Mouse (Mus musculus): ENCODE results near the gene Cnnm2. TPM values are rescaled to one million over a fixed set of nuclear protein-coding genes. Genes with fewer than 3 reads are reported as not detected.
A peak's percentile ranks its signal among the peaks of the same experiment; 100 is the strongest.

The Cnnm2 gene
- polyA plus RNA-seq, 1 experiment = not detected

DNA sequence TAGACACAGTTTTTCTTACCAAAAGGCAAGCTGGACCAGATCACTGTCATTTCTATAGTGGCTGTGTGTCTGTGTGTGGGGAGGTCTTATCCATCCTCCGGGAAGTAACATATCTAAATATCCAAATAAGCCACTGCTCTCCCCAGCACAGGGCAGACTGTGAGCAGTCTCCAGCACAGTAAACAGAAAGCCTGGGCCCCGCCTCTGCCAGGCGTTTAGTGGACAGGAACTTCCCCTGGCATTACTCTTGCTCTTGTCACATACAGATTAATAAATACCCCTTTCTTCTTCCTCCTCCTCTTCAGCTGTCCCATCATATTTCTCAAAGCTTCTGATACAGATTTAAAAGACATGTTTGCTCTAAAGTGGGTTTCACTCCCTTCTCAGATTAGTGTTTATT is 101.2 kb downstream of the Cnnm2 start:
- H3K4me3 ChIP-seq (ENCODE audit: insufficient read depth, low read depth, low read length) = no peak overlapping the region
- no peak for TF ChIP-seq POLR2A (IDR thresholded peaks at IDR 0.05; ENCODE audit: insufficient read depth, low read depth, low read length)
- 59% methylated on average over 3 of the region's 3 CpGs for WGBS
- H3K27ac ChIP-seq (ENCODE audit: insufficient read depth, low read depth, low read length) = no peak overlapping the region
- H3K4me1 ChIP-seq (ENCODE audit: control insufficient read depth, insufficient read depth, low read length) = peaks cover 20% of the 10 kb centered on the region

DNA sequence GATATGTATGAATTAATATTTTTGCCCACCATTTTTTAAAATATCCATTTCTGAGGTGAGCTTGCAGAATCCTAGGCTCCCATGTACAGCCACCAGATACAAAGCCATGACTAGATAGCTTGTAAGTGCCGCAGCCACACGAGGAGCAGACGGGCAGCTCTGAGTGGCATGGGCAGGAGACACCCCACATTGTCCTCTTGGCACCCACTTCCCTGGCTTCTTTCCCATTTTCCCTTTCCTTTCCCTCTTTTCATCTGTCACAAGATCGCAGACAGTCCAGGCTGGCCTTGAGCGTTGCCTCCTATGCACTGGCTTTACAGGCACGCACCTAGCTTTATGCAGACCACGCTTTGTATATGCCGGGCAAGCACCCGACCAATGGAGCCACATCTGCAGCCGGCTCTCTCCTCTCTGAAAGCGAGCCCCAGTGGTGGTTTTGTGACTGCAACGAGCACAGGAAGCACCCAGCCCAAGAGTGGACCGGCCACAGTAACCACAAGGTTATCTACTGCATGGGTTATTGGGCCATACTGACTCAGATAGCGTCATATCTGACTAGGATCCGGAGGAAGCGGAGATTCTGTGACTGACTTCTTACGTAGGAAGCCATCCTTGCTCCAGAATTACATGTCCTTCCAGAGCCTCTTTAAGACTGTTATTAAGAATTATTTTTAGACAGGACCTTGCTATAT is 102.0 kb downstream of the Cnnm2 start:
- TF ChIP-seq CTCF (IDR thresholded peaks at IDR 0.05; ENCODE audit: insufficient read depth, low read depth, low read length) (no peak), POLR2A (IDR thresholded peaks at IDR 0.05; ENCODE audit: insufficient read depth, low read depth, low read length) (no peak)
- Histone ChIP-seq H3K4me3 (ENCODE audit: insufficient read depth, low read depth, low read length) (no peak overlapping the region), H3K27ac (ENCODE audit: insufficient read depth, low read depth, low read length) (peak overlapping the region; percentile 10; the same call in 1 of the 2 replicates), H3K4me1 (ENCODE audit: control insufficient read depth, insufficient read depth, low read length) (peaks cover 18% of the 10 kb centered on the region)
- 65% methylated on average over 17 of the region's 17 CpGs for WGBS

DNA sequence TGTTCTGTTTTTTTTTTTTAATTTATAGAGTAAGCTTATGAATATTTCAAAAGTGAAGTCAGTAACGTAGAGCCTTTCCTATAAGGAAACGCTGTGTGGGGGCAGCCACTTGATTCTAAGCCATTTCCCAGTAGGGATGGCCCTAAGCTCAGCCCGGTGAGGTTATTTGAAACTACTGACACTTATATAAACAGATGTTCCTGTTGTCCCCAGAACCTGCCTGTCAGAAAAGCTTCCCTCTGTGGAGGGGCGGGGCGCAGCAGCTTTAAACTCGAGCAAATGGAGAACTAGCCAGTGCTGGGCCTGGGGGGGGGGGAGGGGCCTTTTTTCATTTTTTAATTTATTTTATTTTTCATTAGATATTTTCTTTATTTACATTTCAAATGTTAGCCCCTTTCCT is 102.7 kb downstream of the Cnnm2 start:
- 64% methylated on average over 6 of the region's 6 CpGs for WGBS
- TF ChIP-seq POLR2A (IDR thresholded peaks at IDR 0.05; ENCODE audit: insufficient read depth, low read depth, low read length) (no peak), CTCF (IDR thresholded peaks at IDR 0.05; ENCODE audit: insufficient read depth, low read depth, low read length) (no peak)

DNA sequence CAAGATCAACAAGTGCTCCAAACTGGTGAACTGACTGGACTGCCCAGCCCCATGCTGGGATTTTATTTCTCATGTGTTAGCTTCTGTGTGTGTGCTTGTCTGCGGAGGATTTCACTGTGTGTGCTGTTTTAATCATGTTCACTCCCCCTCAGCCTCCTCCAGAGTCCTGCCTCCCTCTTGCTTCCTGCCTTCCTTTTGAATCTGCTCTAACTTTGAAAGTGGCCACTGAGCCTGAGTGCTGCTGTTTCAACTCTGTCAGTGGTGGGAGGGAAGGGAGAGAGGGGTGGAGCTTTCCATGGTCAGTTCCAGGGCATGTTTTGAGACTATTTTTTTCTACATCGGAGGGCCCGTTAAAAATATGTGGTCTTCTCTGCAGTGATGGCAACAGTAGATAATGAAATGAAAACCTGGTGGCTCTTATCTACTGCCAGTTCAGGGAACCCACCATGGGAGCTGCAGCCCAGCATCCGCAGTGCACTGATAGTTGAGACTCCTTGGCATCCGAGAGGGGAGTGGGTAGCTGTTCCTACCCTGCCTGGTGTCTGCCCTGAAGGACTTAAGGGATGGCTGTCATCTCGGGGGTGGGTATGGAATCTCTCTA is 103.4 kb downstream of the Cnnm2 start:
- peaks cover 17% of the 10 kb centered on the region for H3K4me1 ChIP-seq (ENCODE audit: control insufficient read depth, insufficient read depth, low read length)
- H3K27ac ChIP-seq (ENCODE audit: insufficient read depth, low read depth, low read length) = no peak overlapping the region
- no peak overlapping the region for H3K4me3 ChIP-seq (ENCODE audit: insufficient read depth, low read depth, low read length)
- TF ChIP-seq POLR2A (IDR thresholded peaks at IDR 0.05; ENCODE audit: insufficient read depth, low read depth, low read length) (no peak), CTCF (IDR thresholded peaks at IDR 0.05; ENCODE audit: insufficient read depth, low read depth, low read length) (no peak)
- 74% methylated on average over 6 of the region's 6 CpGs for WGBS

More for the DNA sequence above, 102.7 kb downstream of the Cnnm2 start:
- no peak overlapping the region for H3K4me3 ChIP-seq (ENCODE audit: insufficient read depth, low read depth, low read length)
- H3K27ac ChIP-seq (ENCODE audit: insufficient read depth, low read depth, low read length) = no peak overlapping the region
- peaks cover 17% of the 10 kb centered on the region for H3K4me1 ChIP-seq (ENCODE audit: control insufficient read depth, insufficient read depth, low read length)

DNA sequence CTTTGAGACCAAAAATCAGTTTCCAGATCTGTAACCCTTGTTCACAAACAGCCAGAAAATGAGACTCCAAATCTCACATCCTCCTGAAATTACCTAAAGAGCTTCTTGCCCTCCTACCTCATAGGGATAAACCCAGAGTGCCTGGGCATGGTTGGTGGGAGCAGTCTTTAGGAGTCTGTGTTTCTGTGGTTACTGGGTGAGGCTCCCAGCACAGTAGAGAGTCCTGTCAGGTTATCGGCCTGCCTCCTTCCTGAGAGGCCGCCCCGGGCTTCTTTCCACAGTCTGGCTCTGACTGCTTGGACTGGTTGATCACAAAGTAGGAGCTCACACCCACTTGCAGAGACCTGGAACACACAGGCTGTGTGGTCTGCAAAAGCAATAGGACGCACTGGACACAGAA is 104.0 kb downstream of the Cnnm2 start:
- no peak overlapping the region for H3K4me3 ChIP-seq (ENCODE audit: insufficient read depth, low read depth, low read length)
- no peak overlapping the region for H3K27ac ChIP-seq (ENCODE audit: insufficient read depth, low read depth, low read length)
- peaks cover 17% of the 10 kb centered on the region for H3K4me1 ChIP-seq (ENCODE audit: control insufficient read depth, insufficient read depth, low read length)
- WGBS = 70% methylated on average over 4 of the region's 4 CpGs
- no peak for TF ChIP-seq CTCF (IDR thresholded peaks at IDR 0.05; ENCODE audit: insufficient read depth, low read depth, low read length)
- TF ChIP-seq POLR2A (IDR thresholded peaks at IDR 0.05; ENCODE audit: insufficient read depth, low read depth, low read length) = no peak

DNA sequence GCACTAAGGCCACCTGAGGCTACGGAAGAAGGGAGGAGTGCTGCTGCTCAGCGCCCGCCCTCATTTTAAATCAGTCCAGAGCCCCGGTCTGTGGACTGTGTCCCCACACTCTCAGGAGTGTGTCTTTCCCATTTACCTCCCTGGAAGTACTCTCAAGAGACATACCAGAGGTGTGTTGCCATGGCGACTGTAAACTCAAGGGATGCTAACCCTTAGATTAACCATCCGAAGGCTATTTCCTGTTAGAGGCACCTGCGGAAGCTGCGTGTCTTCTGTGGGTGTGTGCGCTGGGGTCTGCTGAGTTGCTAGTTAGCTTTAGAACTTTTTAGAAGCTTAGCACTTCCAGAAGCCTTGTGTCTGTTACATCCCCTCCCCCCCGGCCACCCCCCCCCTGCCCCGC is 107.7 kb downstream of the Cnnm2 start:
- Histone ChIP-seq H3K4me1 (ENCODE audit: control insufficient read depth, insufficient read depth, low read length) (peaks cover 19% of the 10 kb centered on the region), H3K4me3 (ENCODE audit: insufficient read depth, low read depth, low read length) (no peak overlapping the region), H3K27ac (ENCODE audit: insufficient read depth, low read depth, low read length) (no peak overlapping the region)
- 68% methylated on average over 11 of the region's 11 CpGs for WGBS
- TF ChIP-seq POLR2A (IDR thresholded peaks at IDR 0.05; ENCODE audit: insufficient read depth, low read depth, low read length) (no peak), CTCF (IDR thresholded peaks at IDR 0.05; ENCODE audit: insufficient read depth, low read depth, low read length) (no peak)

DNA sequence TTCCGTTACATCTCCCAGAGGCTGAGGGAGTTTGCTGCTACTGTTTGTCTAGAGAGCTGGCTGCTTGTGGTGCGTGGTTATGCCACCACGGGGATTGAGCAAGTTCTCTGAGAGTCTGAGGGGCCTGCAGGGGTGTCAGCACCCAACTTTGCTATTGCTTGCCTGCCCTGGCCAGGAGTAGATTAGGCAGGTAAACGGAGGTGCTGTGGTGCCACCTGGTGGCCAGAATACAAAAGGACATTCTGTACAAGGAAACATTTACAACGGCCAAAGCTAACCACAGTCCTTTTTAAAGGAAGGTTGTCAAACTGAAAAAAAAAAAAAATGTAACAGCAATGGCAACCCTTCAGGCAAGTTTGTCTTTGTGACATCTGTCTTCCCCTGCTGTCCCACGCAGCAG is 108.1 kb downstream of the Cnnm2 start:
- Histone ChIP-seq H3K4me3 (ENCODE audit: insufficient read depth, low read depth, low read length) (no peak overlapping the region), H3K27ac (ENCODE audit: insufficient read depth, low read depth, low read length) (no peak overlapping the region), H3K4me1 (ENCODE audit: control insufficient read depth, insufficient read depth, low read length) (peaks cover 19% of the 10 kb centered on the region)
- 9% methylated on average over 6 of the region's 6 CpGs for WGBS
- TF ChIP-seq POLR2A (IDR thresholded peaks at IDR 0.05; ENCODE audit: insufficient read depth, low read depth, low read length) (no peak), CTCF (IDR thresholded peaks at IDR 0.05; ENCODE audit: insufficient read depth, low read depth, low read length) (peak; percentile 52; the same call in 1 of the 2 replicates)

DNA sequence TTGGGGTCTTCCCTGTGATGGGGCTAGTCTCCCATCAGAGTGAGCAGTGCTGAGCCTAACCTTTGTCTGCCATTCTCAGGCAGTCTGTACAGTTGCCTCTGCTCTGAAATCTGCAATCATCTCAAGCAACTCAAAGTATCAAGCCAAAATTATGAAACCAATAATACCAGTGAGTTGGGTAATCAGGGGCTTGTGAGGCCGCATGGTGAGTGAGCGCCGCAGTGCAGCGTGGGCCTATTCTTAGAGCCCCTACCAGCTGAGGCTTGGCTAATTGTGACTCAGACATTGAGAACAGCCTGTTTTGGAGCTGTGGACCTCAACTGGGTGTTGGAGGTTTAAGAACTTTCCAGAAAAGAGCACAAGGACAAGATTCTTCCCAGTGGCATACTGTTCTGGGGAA is 109.7 kb downstream of the Cnnm2 start:
- H3K27ac ChIP-seq (ENCODE audit: insufficient read depth, low read depth, low read length) = peak overlapping the region; percentile 60
- peaks cover 13% of the 10 kb centered on the region for H3K4me1 ChIP-seq (ENCODE audit: control insufficient read depth, insufficient read depth, low read length)
- TF ChIP-seq CTCF (IDR thresholded peaks at IDR 0.05; ENCODE audit: insufficient read depth, low read depth, low read length) (no peak), POLR2A (IDR thresholded peaks at IDR 0.05; ENCODE audit: insufficient read depth, low read depth, low read length) (no peak)
- no peak overlapping the region for H3K4me3 ChIP-seq (ENCODE audit: insufficient read depth, low read depth, low read length)
- WGBS = 22% methylated on average over 4 of the region's 4 CpGs

DNA sequence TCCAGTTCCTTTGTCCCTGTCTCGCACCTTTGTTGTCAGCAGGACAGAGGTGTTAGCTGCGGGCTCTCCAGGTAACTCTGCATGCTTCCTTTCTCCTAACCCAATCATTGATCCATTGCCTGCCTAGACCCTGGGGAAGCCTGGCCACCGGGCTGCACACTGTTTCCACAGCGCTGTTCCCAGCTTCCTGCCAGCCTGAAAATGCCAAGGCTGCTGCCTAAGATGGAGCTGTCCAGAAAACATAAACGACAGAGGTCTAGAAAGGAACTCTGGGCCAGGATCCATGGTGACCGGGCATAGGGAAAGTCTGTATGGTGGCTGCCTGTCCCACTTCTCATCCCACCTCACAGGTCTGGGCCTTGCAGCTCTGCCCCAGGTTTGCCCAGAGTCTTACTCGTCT is 110.3 kb downstream of the Cnnm2 start:
- no peak for TF ChIP-seq CTCF (IDR thresholded peaks at IDR 0.05; ENCODE audit: insufficient read depth, low read depth, low read length)
- TF ChIP-seq POLR2A (IDR thresholded peaks at IDR 0.05; ENCODE audit: insufficient read depth, low read depth, low read length) = no peak
- Histone ChIP-seq H3K4me3 (ENCODE audit: insufficient read depth, low read depth, low read length) (no peak overlapping the region), H3K27ac (ENCODE audit: insufficient read depth, low read depth, low read length) (peak overlapping the region; percentile 60), H3K4me1 (ENCODE audit: control insufficient read depth, insufficient read depth, low read length) (peaks cover 13% of the 10 kb centered on the region)
- 72% methylated on average over 7 of the region's 7 CpGs for WGBS

Measured in olfactory bulb, adult 2 months (tissue).